Comparison of ENCODE assay signal across 9 mouse cellular contexts in the genomic region with DNA sequence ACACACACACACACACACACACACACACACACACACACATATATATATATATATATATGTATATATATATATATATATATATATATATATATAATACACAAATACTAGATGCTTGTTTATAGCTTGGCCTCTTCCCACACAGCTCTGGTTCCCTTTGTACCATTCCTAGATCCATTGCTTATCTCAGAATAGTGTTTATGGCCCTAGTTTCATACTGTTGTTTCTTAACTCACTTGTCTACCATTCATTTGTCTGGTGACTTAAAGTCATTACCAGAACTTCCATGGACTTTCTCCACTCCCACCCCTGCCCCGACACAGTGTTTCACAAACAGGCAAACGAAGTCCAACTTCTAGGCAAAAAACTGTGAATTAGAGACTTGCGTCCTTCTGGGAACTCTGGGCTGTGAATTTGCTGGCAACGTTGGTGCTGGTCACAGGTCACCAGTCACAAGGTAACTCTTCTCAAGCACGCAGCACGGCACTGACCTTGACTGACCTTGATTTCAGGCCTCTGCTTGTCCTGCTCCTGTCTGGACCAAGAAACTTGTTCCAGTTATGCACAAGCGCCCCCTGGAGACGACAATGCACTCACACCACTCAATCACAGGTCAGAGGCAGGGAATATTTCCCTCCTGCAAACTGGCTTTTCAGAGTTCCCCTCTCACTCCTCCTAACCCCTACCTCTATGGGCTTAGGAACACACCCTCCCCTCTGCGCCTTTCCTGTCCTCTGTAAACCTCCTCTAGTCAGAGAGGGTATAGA. TPM values are rescaled to one million over a fixed set of nuclear protein-coding genes. Genes with fewer than 3 reads are reported as not detected.
DNase-seq lines count a peak whose midpoint lies in the region; ATAC-seq and TF ChIP-seq lines count a peak whose summit lies in the region.
"Had no signal": no experiment of that assay in that cellular context is flagged by ENCODE, and none has a peak within 500 bp of the region (broad histone marks: within the 10 kb centered on the region; RNA-seq: fewer than 3 reads in every experiment).

No protein-coding gene starts in this region.

- TF ChIP-seq POLR2A in small intestine, adult 2 months (IDR thresholded peaks at IDR 0.05; ENCODE audit: low read depth, low read length), result no peak

- H3K4me3 ChIP-seq in intestine, postnatal 0 days (ENCODE audit: low read depth, low read length), result no peak overlapping the region
- H3K4me3 ChIP-seq in midbrain, embryonic 12.5 days, result no peak overlapping the region
- no peak overlapping the region for H3K4me3 ChIP-seq in small intestine, adult 2 months (ENCODE audit: low read depth, low read length)
- H3K4me3 ChIP-seq: myocyte had no signal

- H3K9ac ChIP-seq in intestine, postnatal 0 days (ENCODE audit: low read depth, low read length), result no peak overlapping the region
- no peak overlapping the region for H3K9ac ChIP-seq in midbrain, embryonic 12.5 days (replicated peaks)

- TF ChIP-seq CTCF in intestine, postnatal 0 days (IDR thresholded peaks at IDR 0.05; ENCODE audit: low read depth), result peak; percentile 87
- TF ChIP-seq CTCF in small intestine, adult 2 months (IDR thresholded peaks at IDR 0.05; ENCODE audit: extremely low read depth, insufficient read length, insufficient replicate concordance, low read depth, low read length), result peak; percentile 72; the same call in 1 of the 2 replicates

- no peaks in the 10 kb centered on the region for H3K4me1 ChIP-seq in intestine, postnatal 0 days (replicated peaks; ENCODE audit: control insufficient read depth, insufficient read depth, low read length)
- no peaks in the 10 kb centered on the region for H3K4me1 ChIP-seq in midbrain, embryonic 12.5 days
- no peaks in the 10 kb centered on the region for H3K4me1 ChIP-seq in small intestine, adult 2 months (ENCODE audit: control insufficient read depth, insufficient read depth, insufficient read length, low read length)

- H3K36me3 ChIP-seq in intestine, postnatal 0 days (ENCODE audit: control insufficient read depth, insufficient read depth), result no peaks in the 10 kb centered on the region
- no peaks in the 10 kb centered on the region for H3K36me3 ChIP-seq in midbrain, embryonic 12.5 days
- no peaks in the 10 kb centered on the region for H3K36me3 ChIP-seq in small intestine, adult 2 months (ENCODE audit: control insufficient read depth, insufficient read depth, low read length)

- WGBS in intestine, postnatal 0 days, result 30% methylated on average over 9 of the region's 9 CpGs
- 35% methylated on average over 9 of the region's 9 CpGs for WGBS in midbrain, embryonic 12.5 days
- 34% methylated on average over 9 of the region's 9 CpGs for WGBS in small intestine, adult 2 months

- peak; percentile 92 for ATAC-seq in granulocyte monocyte progenitor cell, adult 5-6 weeks (replicated peaks; ENCODE audit: poor library complexity, severe bottlenecking)
- peak; percentile 76 for ATAC-seq in intestine, postnatal 0 days
- ATAC-seq in midbrain, embryonic 12.5 days (ENCODE audit: low FRiP score, low read depth), result peak; percentile 66; the same call in 1 of the 2 replicates

- H3K4me2 ChIP-seq in intestine, postnatal 0 days (replicated peaks; ENCODE audit: low read depth), result no peak overlapping the region
- no peak overlapping the region for H3K4me2 ChIP-seq in midbrain, embryonic 12.5 days (replicated peaks)

- intact Hi-C loops in left cerebral cortex, postnatal 36 days (cut with DNase I), result loop anchor here (5.0 kb wide), 1 partner anchor 51 kb away; a partner anchor contains a TSS

- H3K27me3 ChIP-seq in intestine, postnatal 0 days (replicated peaks; ENCODE audit: control insufficient read depth, insufficient read depth, low read length), result no peaks in the 10 kb centered on the region
- no peaks in the 10 kb centered on the region for H3K27me3 ChIP-seq in midbrain, embryonic 12.5 days
- H3K27me3 ChIP-seq in small intestine, adult 2 months (ENCODE audit: control insufficient read depth, insufficient read depth, low read length), result no peaks in the 10 kb centered on the region

- DNase-seq in left cerebral cortex, adult 18-20 months (ENCODE audit: low spot score in 2 of 2), result peak; percentile 65 to 80
- DNase-seq in left cerebral cortex, adult 11 months (ENCODE audit: low spot score), result no peak
- DNase-seq in embryo, embryonic 10 days (ENCODE audit: low spot score), result peak; percentile 86
- peak; percentile 47 to 53 for DNase-seq in left cerebral cortex, postnatal 36 days (ENCODE audit: low spot score in 2 of 2)

- H3K27ac ChIP-seq in intestine, postnatal 0 days (ENCODE audit: low read depth, low read length), result no peak overlapping the region
- H3K27ac ChIP-seq in midbrain, embryonic 12.5 days (replicated peaks), result no peak overlapping the region
- H3K27ac ChIP-seq in small intestine, adult 2 months (ENCODE audit: insufficient read depth, low read depth, low read length), result no peak overlapping the region

- no peaks in the 10 kb centered on the region for H3K9me3 ChIP-seq in intestine, postnatal 0 days (ENCODE audit: control insufficient read depth)
- H3K9me3 ChIP-seq in midbrain, embryonic 12.5 days, result 0 out of 2 replicates have a peak, but pooled peaks cover 4% of the 10 kb centered on the region

RNA-seq across cellular contexts. Expression of a gene that starts 3.1 kb away (rescaled TPM):
- under 1 TPM; 0.40 to 0.82 TPM for total RNA-seq in left cerebral cortex, adult 18-20 months (2021)
- total RNA-seq in granulocyte monocyte progenitor cell, adult 5-6 weeks (2014; fragmentation: Nextera tagmentation), result not detected in 2 replicates
- total RNA-seq in granulocyte monocyte progenitor cell, adult 5-6 weeks (2017), result not detected in 2 replicates
- polyA plus RNA-seq in intestine, postnatal 0 days (2015; fragmentation: Nextera tagmentation; extraction: Ambion mirVana), result 0.68 and 1.1 TPM in 2 replicates
- total RNA-seq in left cerebral cortex, postnatal 36 days (2021), result under 1 TPM; 0.42 to 0.79 TPM
- 0.27 and 0.35 TPM in 2 replicates for polyA plus RNA-seq in midbrain, embryonic 12.5 days (2016; fragmentation: Nextera tagmentation; extraction: Ambion mirVana)
- 0.22 TPM in 1 of 2 replicates, not detected in the other for polyA plus RNA-seq in small intestine, adult 2 months (2012; rRNA removed)

RNA-seq across cellular contexts. Expression of a gene that starts 21.6 kb away (rescaled TPM):
- total RNA-seq in left cerebral cortex, adult 18-20 months (2021), result 100 to 1,000 TPM; 469 to 485 TPM
- total RNA-seq in granulocyte monocyte progenitor cell, adult 5-6 weeks (2014; fragmentation: Nextera tagmentation), result 0.81 TPM in 1 of 2 replicates, not detected in the other
- 0.05 TPM in 1 of 2 replicates, not detected in the other for total RNA-seq in granulocyte monocyte progenitor cell, adult 5-6 weeks (2017)
- 13.5 and 14.0 TPM in 2 replicates for polyA plus RNA-seq in intestine, postnatal 0 days (2015; fragmentation: Nextera tagmentation; extraction: Ambion mirVana)
- total RNA-seq in left cerebral cortex, postnatal 36 days (2021), result 100 to 1,000 TPM; 437 to 517 TPM
- 166 TPM in 2 replicates for polyA plus RNA-seq in midbrain, embryonic 12.5 days (2016; fragmentation: Nextera tagmentation; extraction: Ambion mirVana)
- 15.5 and 16.8 TPM in 2 replicates for polyA plus RNA-seq in small intestine, adult 2 months (2012; rRNA removed)

RNA-seq across cellular contexts. Expression of a gene that starts 30.3 kb away (rescaled TPM):
- total RNA-seq in left cerebral cortex, adult 18-20 months (2021), result 100 to 1,000 TPM; 150 to 157 TPM
- total RNA-seq in granulocyte monocyte progenitor cell, adult 5-6 weeks (2014; fragmentation: Nextera tagmentation), result 1.7 and 5.4 TPM in 2 replicates
- 1.4 and 5.0 TPM in 2 replicates for total RNA-seq in granulocyte monocyte progenitor cell, adult 5-6 weeks (2017)
- 7.4 and 9.0 TPM in 2 replicates for polyA plus RNA-seq in intestine, postnatal 0 days (2015; fragmentation: Nextera tagmentation; extraction: Ambion mirVana)
- 100 to 1,000 TPM; 145 to 165 TPM for total RNA-seq in left cerebral cortex, postnatal 36 days (2021)
- polyA plus RNA-seq in midbrain, embryonic 12.5 days (2016; fragmentation: Nextera tagmentation; extraction: Ambion mirVana), result 54.1 and 55.5 TPM in 2 replicates
- polyA plus RNA-seq in small intestine, adult 2 months (2012; rRNA removed), result 13.3 and 15.5 TPM in 2 replicates

RNA-seq across cellular contexts. Expression of a gene that starts 36.8 kb away (rescaled TPM):
- 10 to 100 TPM; 67.4 to 67.5 TPM for total RNA-seq in left cerebral cortex, adult 18-20 months (2021)
- 39.1 and 49.7 TPM in 2 replicates for total RNA-seq in granulocyte monocyte progenitor cell, adult 5-6 weeks (2014; fragmentation: Nextera tagmentation)
- 72.1 and 77.6 TPM in 2 replicates for total RNA-seq in granulocyte monocyte progenitor cell, adult 5-6 weeks (2017)
- polyA plus RNA-seq in intestine, postnatal 0 days (2015; fragmentation: Nextera tagmentation; extraction: Ambion mirVana), result 177 and 181 TPM in 2 replicates
- 10 to 100 TPM; 70.9 to 75.7 TPM for total RNA-seq in left cerebral cortex, postnatal 36 days (2021)
- polyA plus RNA-seq in midbrain, embryonic 12.5 days (2016; fragmentation: Nextera tagmentation; extraction: Ambion mirVana), result 135 and 143 TPM in 2 replicates
- polyA plus RNA-seq in small intestine, adult 2 months (2012; rRNA removed), result 104 and 142 TPM in 2 replicates

RNA-seq across cellular contexts. Expression of a gene that starts 37.2 kb away (rescaled TPM):
- total RNA-seq in left cerebral cortex, adult 18-20 months (2021), result 10 to 100 TPM; 93.3 to 94.4 TPM
- 23.8 and 31.4 TPM in 2 replicates for total RNA-seq in granulocyte monocyte progenitor cell, adult 5-6 weeks (2014; fragmentation: Nextera tagmentation)
- total RNA-seq in granulocyte monocyte progenitor cell, adult 5-6 weeks (2017), result 47.1 and 85.6 TPM in 2 replicates
- polyA plus RNA-seq in intestine, postnatal 0 days (2015; fragmentation: Nextera tagmentation; extraction: Ambion mirVana), result 39.9 and 41.9 TPM in 2 replicates
- total RNA-seq in left cerebral cortex, postnatal 36 days (2021), result 100 to 1,000 TPM in 1 of 2 experiments, 10 to 100 TPM in 1; 96.6 to 106 TPM
- 71.4 and 79.3 TPM in 2 replicates for polyA plus RNA-seq in midbrain, embryonic 12.5 days (2016; fragmentation: Nextera tagmentation; extraction: Ambion mirVana)
- polyA plus RNA-seq in small intestine, adult 2 months (2012; rRNA removed), result 29.1 and 43.8 TPM in 2 replicates

Comparison
In these comparisons a context has a peak if more than half of its experiments do, and no peak if none do; other contexts are left out.
1. RNA of a gene that starts 21.6 kb away (total RNA-seq): 437 to 517 TPM in left cerebral cortex, postnatal 36 days and 469 to 485 TPM in left cerebral cortex, adult 18-20 months; 0.05 to 0.81 TPM in granulocyte monocyte progenitor cell, adult 5-6 weeks; every median in the first group is over 100 times any median in the second.
2. RNA of a gene that starts 30.3 kb away (total RNA-seq): 145 to 165 TPM in left cerebral cortex, postnatal 36 days and 150 to 157 TPM in left cerebral cortex, adult 18-20 months; 1.4 to 5.4 TPM in granulocyte monocyte progenitor cell, adult 5-6 weeks; every median in the first group is over 10 times any median in the second.
3. Peak in every context shown above with its lines, with median percentiles within 50 percentile points of each other: ATAC-seq.